Mouse (Mus musculus): ENCODE measurements at regions not wholly inside any gene's neighbourhood (a gene's known extent, or its start where the extent isn't known, plus 50 kb on each side); places are given as distances from the start of the nearest gene placed in this dataset.

DNA sequence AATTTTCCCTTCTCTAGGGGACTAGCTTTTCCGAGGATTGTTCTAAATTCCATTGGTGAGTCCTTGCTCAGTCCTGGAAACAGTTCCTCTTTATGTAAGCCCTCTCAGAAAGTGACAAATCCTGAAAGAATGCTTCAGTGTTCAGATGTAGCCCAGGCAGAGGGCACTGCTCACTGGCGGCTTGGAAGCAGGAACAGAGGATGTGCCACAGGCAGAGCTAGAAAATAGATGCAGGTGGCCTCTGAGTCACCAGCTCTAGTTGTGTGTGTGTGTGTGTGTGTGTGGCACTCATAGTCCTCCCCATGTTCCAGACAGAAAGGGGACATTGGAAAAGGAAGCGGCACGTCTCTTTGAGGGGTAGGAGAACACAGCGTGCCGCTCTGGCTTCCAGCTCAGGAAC lies 52.5 kb upstream of the Ampd3 start:
- DNase-seq (ENCODE audit: low spot score in 2 of 2) = peak; percentile 44 to 52

DNA sequence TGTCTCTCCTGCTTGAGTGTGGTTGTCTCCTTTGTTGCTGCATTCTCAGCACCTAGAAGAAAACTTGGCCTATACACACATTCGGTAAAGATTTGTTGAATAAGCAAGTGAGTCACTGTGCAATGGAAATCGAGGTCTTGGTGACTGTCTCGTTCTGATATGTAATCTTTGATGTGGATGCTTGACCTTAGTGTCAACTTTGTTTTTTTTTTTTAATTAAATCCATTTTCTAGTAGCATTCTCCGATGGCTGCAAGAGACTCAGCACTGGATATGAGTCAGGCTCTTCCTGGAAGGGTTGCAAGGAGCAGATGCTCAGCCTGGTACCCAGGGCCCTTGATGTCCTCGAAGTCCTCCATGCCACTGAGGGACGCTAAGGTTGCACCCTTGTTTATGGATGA lies 50.9 kb upstream of the Ampd3 start:
- no peak for DNase-seq (ENCODE audit: low spot score in 2 of 2)
